Mouse (Mus musculus): ENCODE measurements around the gene Malrd1.

DNA sequence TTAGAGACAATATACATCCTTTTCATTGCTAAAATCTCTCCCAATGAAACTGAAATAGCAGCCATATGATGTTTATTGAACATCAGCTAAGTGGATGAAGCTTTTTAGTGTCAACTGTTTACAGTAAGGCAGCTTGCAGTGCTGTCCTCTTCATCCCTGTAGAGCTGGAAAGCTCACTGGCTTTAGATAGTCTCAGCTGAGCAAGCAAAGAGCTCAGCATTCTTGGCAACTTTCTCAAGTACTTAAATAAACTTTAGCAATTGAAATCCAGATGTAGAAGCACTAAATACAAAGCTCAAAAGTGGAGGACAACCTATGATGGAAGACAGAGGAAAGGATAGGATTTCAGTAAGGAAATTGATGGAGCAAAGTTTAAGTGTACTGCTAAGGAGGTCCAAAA, 626.3 kb downstream of the Malrd1 start:
- TF ChIP-seq E2F4 (IDR thresholded peaks at IDR 0.05; ENCODE audit: insufficient read depth), result no peak
- no peak for TF ChIP-seq POLR2A (IDR thresholded peaks at IDR 0.05; ENCODE audit: insufficient read length, low read depth)
- no peak for TF ChIP-seq USF1 (IDR thresholded peaks at IDR 0.05; ENCODE audit: low read depth)
- no peak for TF ChIP-seq TCF3 (IDR thresholded peaks at IDR 0.05; ENCODE audit: insufficient read length, low read depth)
- TF ChIP-seq CEBPB (IDR thresholded peaks at IDR 0.05; ENCODE audit: insufficient read depth, poor library complexity, severe bottlenecking), result no peak
- TF ChIP-seq POLR2AphosphoS2 (IDR thresholded peaks at IDR 0.05; ENCODE audit: insufficient read length, low read depth), result no peak
- no peak for TF ChIP-seq TCF12 (IDR thresholded peaks at IDR 0.05; ENCODE audit: insufficient read depth, poor library complexity, severe bottlenecking)
- TF ChIP-seq MYOG (IDR thresholded peaks at IDR 0.05; ENCODE audit: control insufficient read depth in 1 of 3, insufficient read depth in 1 of 3, insufficient read length in 2 of 3, low read depth in 2 of 3), result no peak
- TF ChIP-seq MAX (IDR thresholded peaks at IDR 0.05; ENCODE audit: low read depth), result no peak
- no peak for TF ChIP-seq MYOD1 (IDR thresholded peaks at IDR 0.05; ENCODE audit: control insufficient read depth in 1 of 3, insufficient read length in 2 of 3, low read depth in 2 of 3)
- TF ChIP-seq SRF (IDR thresholded peaks at IDR 0.05; ENCODE audit: control insufficient read depth, insufficient read length, low read depth), result no peak

Data from myocyte (in vitro differentiated cells).